Mouse (Mus musculus): Measurements from ENCODE around the gene Cct5.

The Cct5 gene

GRCm38 (mm10) chr15:31563577-31564546 lies 37.7 kb downstream of the Cct5 start:
- DNase-seq (ENCODE audit: low spot score), result no peak

- no peak for DNase-seq (ENCODE audit: low spot score)
Measured at GRCm38 (mm10) chr15:31562847-31563246, 38.8 kb downstream of the Cct5 start.

- no peak for DNase-seq (ENCODE audit: low spot score)
Measured at GRCm38 (mm10) chr15:31561976-31562375, 39.6 kb downstream of the Cct5 start.

GRCm38 (mm10) chr15:31561390-31561789 lies 40.2 kb downstream of the Cct5 start:
- no peak for DNase-seq (ENCODE audit: low spot score)

- DNase-seq (ENCODE audit: low spot score), result no peak
Measured at GRCm38 (mm10) chr15:31554855-31555254, 46.7 kb downstream of the Cct5 start.

GRCm38 (mm10) chr15:31550381-31550780 lies 51.2 kb downstream of the Cct5 start:
- no peak for DNase-seq (ENCODE audit: low spot score)

GRCm38 (mm10) chr15:31547421-31547820 lies 54.2 kb downstream of the Cct5 start:
- no peak for DNase-seq (ENCODE audit: low spot score)

- DNase-seq (ENCODE audit: low spot score), result no peak
Measured at GRCm38 (mm10) chr15:31546291-31546690, 55.3 kb downstream of the Cct5 start.

GRCm38 (mm10) chr15:31545058-31545457 lies 56.5 kb downstream of the Cct5 start:
- no peak for DNase-seq (ENCODE audit: low spot score)

GRCm38 (mm10) chr15:31543246-31543645 lies 58.4 kb downstream of the Cct5 start:
- DNase-seq (ENCODE audit: low spot score), result no peak

- DNase-seq (ENCODE audit: low spot score), result no peak
Measured at GRCm38 (mm10) chr15:31542013-31542958, 59.3 kb downstream of the Cct5 start.

Measured in urinary bladder, postnatal 14 days (tissue).